Mouse (Mus musculus) C2C12 (cell line): ENCODE measurements at regions not wholly inside any gene's neighbourhood (a gene's known extent, or its start where the extent isn't known, plus 50 kb on each side); places are given as distances from the start of the nearest gene placed in this dataset.

Experiments
- CTCF ChIP-seq: IDR thresholded peaks from one replicate; pipeline ENCODE4 v1.5.1; 2011; ENCODE audit not compliant: control insufficient read depth, insufficient read depth, insufficient read length
- FOSL1 ChIP-seq: IDR thresholded peaks from one replicate; pipeline ENCODE4 v1.8.0; 2011; ENCODE audit warnings: mild to moderate bottlenecking, low read length; ENCODE audit not compliant: poor library complexity, insufficient read depth, severe bottlenecking
- MAX ChIP-seq: IDR thresholded peaks from one replicate; pipeline ENCODE4 v1.6.1; 2011; ENCODE audit warnings: mild to moderate bottlenecking, control low read depth
- USF1 ChIP-seq: IDR thresholded peaks from one replicate; pipeline ENCODE4 v1.6.1; 2011; ENCODE audit warnings: low read depth, mild to moderate bottlenecking, control low read depth, moderate library complexity

DNA sequence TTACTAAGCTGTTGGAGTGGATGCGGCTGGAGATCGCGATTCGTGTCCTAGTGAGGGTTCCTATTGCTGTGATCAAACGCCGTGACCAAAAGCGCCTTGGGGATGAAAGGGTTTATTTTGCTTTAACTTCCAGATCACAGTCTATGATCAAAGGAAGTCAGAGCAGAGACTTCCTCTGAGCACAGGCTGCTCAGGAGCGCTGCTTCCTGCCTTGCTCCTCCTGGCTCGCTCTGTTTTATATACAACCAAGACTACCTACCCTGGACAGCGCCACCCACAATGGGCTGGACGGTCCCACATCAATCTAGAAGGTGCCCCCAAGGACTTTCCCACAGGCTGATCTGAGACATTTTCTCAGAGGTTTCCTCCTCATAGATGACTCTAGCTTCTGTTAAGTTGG is 126.6 kb upstream of the Dlk1 start:
- no peak for TF ChIP-seq CTCF
- no peak for TF ChIP-seq USF1
- TF ChIP-seq MAX: no peak
- TF ChIP-seq FOSL1: no peak
